Mouse (Mus musculus) C2C12 (cell line): ENCODE results near the gene Gkap1.

Experiments
- FOSL1 ChIP-seq: IDR thresholded peaks from one replicate; pipeline ENCODE4 v1.8.0; 2011; ENCODE audit warnings: mild to moderate bottlenecking, low read length; ENCODE audit not compliant: poor library complexity, insufficient read depth, severe bottlenecking
- MYOG ChIP-seq: IDR thresholded peaks from one replicate; pipeline ENCODE4 v1.6.1; 2011; ENCODE audit not compliant: control insufficient read depth, insufficient read length; ENCODE audit errors: extremely low read depth

- TF ChIP-seq FOSL1 = no peak
- no peak for TF ChIP-seq MYOG
Measured at GRCm38 (mm10) chr13:58232611-58233010, 42.9 kb downstream of the Gkap1 start.
